Mouse (Mus musculus) adrenal gland, adult 18-20 months (tissue): ENCODE measurements around the gene Gm26938. TPM values are rescaled to one million over a fixed set of nuclear protein-coding genes. Genes with fewer than 3 reads are reported as not detected.

ENCODE experiments used
- DNase-seq, 2 experiments: peaks; one replicate each; pipeline ENCODE4 v3.0.0; 2021 to 2022; ENCODE audit warnings: low spot score in 2 of 2
- microRNA-seq, 2 experiments: library from miRNA; unstranded; fragments of <30 nt; microRNA quantifications; one replicate each; pipeline ENCODE4 v1.2.0; 2021; ENCODE audit warnings: borderline number of aligned reads in 2 of 2
- total RNA-seq, 2 experiments: library from RNA; stranded (reverse); gene quantifications; 1 replicate in 1 of 2; 2 replicates in 1 of 2; pipeline ENCODE4 v1.2.3; 2021

Gene Gm26938
- total RNA-seq, 2 experiments from 2014 or later: not detected

- DNase-seq: peak in 1 of 2 experiments; percentile 60
Observed at GRCm38 (mm10) chr5:139794938-139795337, 31.3 kb downstream of the Gm26938 start.

GRCm38 (mm10) chr5:139794137-139794536 lies 32.1 kb downstream of the Gm26938 start:
- DNase-seq: no peak

GRCm38 (mm10) chr5:139793338-139794089 lies 32.7 kb downstream of the Gm26938 start:
- DNase-seq: peak in 1 of 2 experiments; percentile 34

GRCm38 (mm10) chr5:139792966-139793337 lies 33.3 kb downstream of the Gm26938 start:
- DNase-seq: no peak

- DNase-seq: peak in 1 of 2 experiments; percentile 16
Observed at GRCm38 (mm10) chr5:139792159-139792775, 33.9 kb downstream of the Gm26938 start.

GRCm38 (mm10) chr5:139791227-139792158 lies 34.7 kb downstream of the Gm26938 start, which contains the start of gene Mafk:
Mafk (plus strand) TSS chr5:139791513.
- peak; percentile 100 for DNase-seq

- DNase-seq: no peak
Observed at GRCm38 (mm10) chr5:139789466-139789865, 36.7 kb downstream of the Gm26938 start.

GRCm38 (mm10) chr5:139781406-139781805 lies 44.8 kb downstream of the Gm26938 start:
- no peak for DNase-seq

- no peak for DNase-seq
Observed at GRCm38 (mm10) chr5:139776966-139777365, 49.2 kb downstream of the Gm26938 start.

- peak; percentile 95 to 98 for DNase-seq
Observed at GRCm38 (mm10) chr5:139775216-139775926, 50.8 kb downstream of the Gm26938 start, which contains the start of gene Ints1. Ints1 (minus strand) TSS chr5:139775674.

- no peak for DNase-seq
Observed at GRCm38 (mm10) chr5:139768216-139768615, 58.0 kb downstream of the Gm26938 start.

- no peak for DNase-seq
Observed at GRCm38 (mm10) chr5:139764296-139764695, 61.9 kb downstream of the Gm26938 start.

- DNase-seq: no peak
Observed at GRCm38 (mm10) chr5:139758096-139758495, 68.1 kb downstream of the Gm26938 start.

Small RNA genes within 50 kb of the gene (microRNA-seq; reads per million reads assigned to microRNA genes)
- gene Mir7037: 1.8 to 2.4 reads per million in 2 experiments

Other genes with a start within 250 kb of the Gm26938 start
- 1 to 10 TPM; 5.0 to 9.9 TPM for gene Micall2, start 90.1 kb downstream of the Gm26938 start, total RNA-seq
- gene Ints1, start 50.7 kb downstream of the Gm26938 start, total RNA-seq: 10 to 100 TPM; 47.8 to 53.5 TPM
- 10 to 100 TPM; 28.8 to 39.0 TPM for gene Mafk, start 34.9 kb downstream of the Gm26938 start, total RNA-seq
- gene Tmem184a, start 6.5 kb downstream of the Gm26938 start, total RNA-seq: 1 to 10 TPM in 1 of 2 experiments, under 1 TPM in 1; 0.33 to 1.3 TPM
- 10 to 100 TPM; 18.3 to 19.9 TPM for gene Psmg3, start 478 bp upstream of the Gm26938 start, total RNA-seq
- gene Elfn1, start 81.5 kb upstream of the Gm26938 start, total RNA-seq: 10 to 100 TPM in 1 of 2 experiments, under 1 TPM in 1; 0.10 to 19.6 TPM